Mouse (Mus musculus) liver, adult 2 months (tissue): ENCODE results near the gene Btbd8.

Experiments
- CTCF ChIP-seq: fragments of 200-500 bp; IDR thresholded peaks from 2 replicates; pipeline ENCODE4 v1.5.1; 2011; ENCODE audit warnings: low read depth, low read length, control low read depth
- POLR2A ChIP-seq: fragments of 200-500 bp; IDR thresholded peaks from 2 replicates; pipeline ENCODE4 v1.6.1; 2011; ENCODE audit warnings: low read length, control low read depth; ENCODE audit not compliant: insufficient read depth; ENCODE audit errors: extremely low read depth

GRCm38 (mm10) chr5:107436587-107437209 lies 1.1 kb upstream of the Btbd8 start:
- TF ChIP-seq POLR2A, result no peak
- TF ChIP-seq CTCF, result no peak
